In the genomic region with DNA sequence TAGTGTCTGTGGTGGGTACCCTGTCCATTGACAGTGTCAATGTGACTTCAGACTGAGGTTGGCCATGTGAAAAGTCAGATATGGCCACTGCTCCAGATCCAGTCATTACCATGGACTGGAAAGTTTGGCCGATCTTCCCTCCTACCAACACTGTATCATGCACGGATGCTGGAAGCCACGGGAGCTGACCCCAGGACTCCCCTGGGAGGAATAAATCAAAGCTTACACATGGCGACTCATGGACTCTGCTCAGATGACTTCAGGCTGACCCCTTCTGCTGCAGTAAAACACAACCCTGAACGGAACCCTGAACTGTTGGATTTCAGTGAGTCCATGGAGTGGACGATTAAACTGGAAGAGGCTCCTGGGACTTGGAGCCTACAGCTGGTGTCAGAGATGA, we compare ENCODE assay signal across 15 mouse cellular contexts.
"Had no signal": no experiment of that assay in that cellular context is flagged by ENCODE, and none has a peak within 500 bp of the region (broad histone marks: within the 10 kb centered on the region; RNA-seq: fewer than 3 reads in every experiment).

No protein-coding gene starts in this region.

- H3K4me1 ChIP-seq: intestine, embryonic 15.5 days; limb, embryonic 10.5 days; liver, embryonic 15.5 days; midbrain, embryonic 10.5 days; neural tube, embryonic 12.5 days had no signal

- H3K4me2 ChIP-seq: intestine, embryonic 15.5 days; liver, embryonic 11.5 days; liver, embryonic 15.5 days; neural tube, embryonic 12.5 days had no signal

- DNase-seq: lung, adult 2 months; lung, postnatal 14 days; midbrain, embryonic 14.5 days; retina, postnatal 1 day; right cerebral cortex, postnatal 4 days; spleen, adult 18-20 months; thymus, adult 18-20 months; thymus, postnatal 14 days had no signal

- H3K9me3 ChIP-seq: intestine, embryonic 15.5 days; limb, embryonic 10.5 days; liver, embryonic 15.5 days; midbrain, embryonic 10.5 days; neural tube, embryonic 12.5 days had no signal

- H3K4me3 ChIP-seq: intestine, embryonic 15.5 days; limb, embryonic 10.5 days; liver, embryonic 15.5 days; midbrain, embryonic 10.5 days; myocyte; neural tube, embryonic 12.5 days had no signal

- H3K27ac ChIP-seq: intestine, embryonic 15.5 days; limb, embryonic 10.5 days; liver, embryonic 15.5 days; midbrain, embryonic 10.5 days; neural tube, embryonic 12.5 days had no signal

- H3K36me3 ChIP-seq: intestine, embryonic 15.5 days; limb, embryonic 10.5 days; liver, embryonic 15.5 days; midbrain, embryonic 10.5 days; neural tube, embryonic 12.5 days had no signal

- H3K27me3 ChIP-seq: intestine, embryonic 15.5 days; liver, embryonic 15.5 days; neural tube, embryonic 12.5 days had no signal

- ATAC-seq: intestine, embryonic 15.5 days had no signal

- H3K9ac ChIP-seq: intestine, embryonic 15.5 days; liver, embryonic 15.5 days; neural tube, embryonic 12.5 days had no signal
